Mouse (Mus musculus) hindbrain, embryonic 11.5 days (tissue): ENCODE data around the gene Helq. TPM values are rescaled to one million over a fixed set of nuclear protein-coding genes. Genes with fewer than 3 reads are reported as not detected.
A peak's percentile ranks its signal among the peaks of the same experiment; 100 is the strongest.

Experiments used
- ATAC-seq: fragments of 200-750 bp; cut with Nextera tagmentation; 2 replicates; pipeline ENCODE4 v1.8.0; 2017; ENCODE audit warnings: mild to moderate bottlenecking, moderate TSS enrichment, moderate library complexity; ENCODE audit not compliant: low FRiP score
- DNase-seq: peaks from one replicate; pipeline ENCODE4 v3.0.0-alpha.2; 2015; ENCODE audit warnings: low spot score
- H3K27ac ChIP-seq: fragments of 300-500 bp; sonication (generic); 2 replicates; pipeline ENCODE4 v1.5.1; 2014; ENCODE audit warnings: mild to moderate bottlenecking, low read depth, low read length
- H3K27me3 ChIP-seq: fragments of 300-500 bp; sonication (generic); 2 replicates; pipeline ENCODE4 v1.6.1; 2014; ENCODE audit warnings: mild to moderate bottlenecking, low read length, moderate library complexity, mixed read lengths; ENCODE audit not compliant: control insufficient read depth, insufficient read depth
- H3K36me3 ChIP-seq: fragments of 300-500 bp; sonication (generic); 2 replicates; pipeline ENCODE4 v1.6.1; 2014; ENCODE audit warnings: mild to moderate bottlenecking, low read length, moderate library complexity, mixed read lengths; ENCODE audit not compliant: control insufficient read depth, insufficient read depth
- H3K4me1 ChIP-seq: fragments of 300-500 bp; sonication (generic); replicated peaks from 2 replicates; pipeline ENCODE4 v1.6.1; 2014; ENCODE audit warnings: low read length, mixed read lengths; ENCODE audit not compliant: control insufficient read depth, insufficient read depth
- H3K4me2 ChIP-seq: fragments of 300-500 bp; sonication (generic); replicated peaks from 2 replicates; pipeline ENCODE4 v1.6.1; 2014; ENCODE audit warnings: mild to moderate bottlenecking, low read depth, low read length
- H3K4me3 ChIP-seq: fragments of 300-500 bp; sonication (generic); 2 replicates; pipeline ENCODE4 v1.5.1; 2014; ENCODE audit warnings: low read depth, low read length
- H3K9ac ChIP-seq: fragments of 300-500 bp; sonication (generic); 2 replicates; pipeline ENCODE4 v1.6.1; 2014; ENCODE audit warnings: low read depth, low read length
- H3K9me3 ChIP-seq: fragments of 300-500 bp; sonication (generic); 2 replicates; pipeline ENCODE4 v1.6.1; 2016; ENCODE audit warnings: low read length; ENCODE audit not compliant: control insufficient read depth
- WGBS: fragments of 180-500 bp; shearing (Covaris S2); extraction: QIAGEN DNeasy Blood & Tissue Kit; methylation state at CpG from one replicate; pipeline ENCODE4 v1.1.7; 2014; 5-methylcytosine and 5-hydroxymethylcytosine counted together
- polyA plus RNA-seq: library from polyadenylated mRNA; unstranded; fragments of >200 nt; fragmentation: Nextera tagmentation; extraction: Ambion mirVana; gene quantifications from 2 replicates; pipeline ENCODE4 v1.2.1, GENCODE M21; 2014

Gene Helq
- polyA plus RNA-seq, 1 experiment from 2014 or later: 24.8 TPM

- Histone ChIP-seq H3K4me3 (no peak overlapping the region), H3K4me2 (no peak overlapping the region), H3K9ac (no peak overlapping the region), H3K36me3 (peaks cover 4% of the 10 kb centered on the region; the same call in 1 of the 2 replicates), H3K9me3 (no peaks in the 10 kb centered on the region), H3K4me1 (no peaks in the 10 kb centered on the region), H3K27me3 (no peaks in the 10 kb centered on the region), H3K27ac (no peak overlapping the region)
- WGBS: 98% methylated on average over 4 of the region's 4 CpGs
- DNase-seq (no peak), ATAC-seq (no peak)
Measured at GRCm38 (mm10) chr5:100771575-100771974, 26.8 kb downstream of the Helq start.

GRCm38 (mm10) chr5:100766026-100766425, 32.4 kb downstream of the Helq start:
- no peaks in the 10 kb centered on the region for H3K4me1 ChIP-seq
- DNase-seq (no peak), ATAC-seq (no peak)
- 96% methylated on average over 7 of the region's 7 CpGs for WGBS
- H3K4me2 ChIP-seq: no peak overlapping the region
- peaks cover 6% of the 10 kb centered on the region for H3K36me3 ChIP-seq
- H3K9ac ChIP-seq: no peak overlapping the region
- no peak overlapping the region for H3K4me3 ChIP-seq
- no peaks in the 10 kb centered on the region for H3K9me3 ChIP-seq
- no peaks in the 10 kb centered on the region for H3K27me3 ChIP-seq
- H3K27ac ChIP-seq: no peak overlapping the region

- H3K27ac ChIP-seq: no peak overlapping the region
- H3K4me1 ChIP-seq: no peaks in the 10 kb centered on the region
- no peaks in the 10 kb centered on the region for H3K9me3 ChIP-seq
- no peaks in the 10 kb centered on the region for H3K27me3 ChIP-seq
- H3K36me3 ChIP-seq: peaks cover 2% of the 10 kb centered on the region; the same call in 1 of the 2 replicates
- H3K9ac ChIP-seq: no peak overlapping the region
- ATAC-seq: no peak
- DNase-seq: no peak
- no peak overlapping the region for H3K4me2 ChIP-seq
- 94% methylated on average over 7 of the region's 7 CpGs for WGBS
- no peak overlapping the region for H3K4me3 ChIP-seq
Measured at GRCm38 (mm10) chr5:100761736-100762135, 36.7 kb downstream of the Helq start.

GRCm38 (mm10) chr5:100760049-100760663, 38.2 kb downstream of the Helq start:
- DNase-seq (no peak), ATAC-seq (no peak)
- Histone ChIP-seq H3K27ac (no peak overlapping the region), H3K4me2 (no peak overlapping the region), H3K9ac (no peak overlapping the region), H3K4me3 (no peak overlapping the region), H3K9me3 (no peaks in the 10 kb centered on the region), H3K4me1 (no peaks in the 10 kb centered on the region), H3K36me3 (peaks cover 2% of the 10 kb centered on the region; the same call in 1 of the 2 replicates), H3K27me3 (no peaks in the 10 kb centered on the region)
- WGBS: 85% methylated on average over 10 of the region's 10 CpGs

- DNase-seq (no peak), ATAC-seq (no peak)
- H3K27me3 ChIP-seq: no peaks in the 10 kb centered on the region
- no peak overlapping the region for H3K27ac ChIP-seq
- no peak overlapping the region for H3K4me3 ChIP-seq
- no peak overlapping the region for H3K9ac ChIP-seq
- no peaks in the 10 kb centered on the region; the same call in 1 of the 2 replicates for H3K36me3 ChIP-seq
- no peaks in the 10 kb centered on the region for H3K4me1 ChIP-seq
- H3K4me2 ChIP-seq: no peak overlapping the region
- no peaks in the 10 kb centered on the region for H3K9me3 ChIP-seq
- WGBS: 94% methylated on average over 5 of the region's 5 CpGs
Measured at GRCm38 (mm10) chr5:100758121-100758520, 40.3 kb downstream of the Helq start.

GRCm38 (mm10) chr5:100753407-100753806, 45.0 kb downstream of the Helq start:
- no peak overlapping the region for H3K4me2 ChIP-seq
- 36% methylated on average over 7 of the region's 7 CpGs for WGBS
- H3K27me3 ChIP-seq: no peaks in the 10 kb centered on the region
- no peak overlapping the region for H3K4me3 ChIP-seq
- peak; percentile 50 for DNase-seq
- H3K36me3 ChIP-seq: no peaks in the 10 kb centered on the region
- peak; percentile 63 for ATAC-seq
- no peak overlapping the region for H3K9ac ChIP-seq
- no peaks in the 10 kb centered on the region for H3K4me1 ChIP-seq
- H3K27ac ChIP-seq: 0 out of 2 replicates have a peak overlapping the region, but pooled peaks have one; percentile 24
- no peaks in the 10 kb centered on the region for H3K9me3 ChIP-seq

GRCm38 (mm10) chr5:100751655-100752054, 46.7 kb downstream of the Helq start:
- Histone ChIP-seq H3K36me3 (no peaks in the 10 kb centered on the region), H3K27ac (0 out of 2 replicates have a peak overlapping the region, but pooled peaks have one; percentile 44), H3K4me1 (no peaks in the 10 kb centered on the region), H3K9me3 (no peaks in the 10 kb centered on the region), H3K9ac (no peak overlapping the region), H3K4me2 (no peak overlapping the region), H3K27me3 (no peaks in the 10 kb centered on the region), H3K4me3 (no peak overlapping the region)
- 54% methylated on average over 4 of the region's 4 CpGs for WGBS
- peak; percentile 15 for DNase-seq
- peak; percentile 43; the same call in 1 of the 2 replicates for ATAC-seq

- H3K4me2 ChIP-seq: no peak overlapping the region
- H3K9me3 ChIP-seq: no peaks in the 10 kb centered on the region
- DNase-seq (no peak), ATAC-seq (no peak)
- no peaks in the 10 kb centered on the region for H3K27me3 ChIP-seq
- no peak overlapping the region for H3K4me3 ChIP-seq
- no peak overlapping the region for H3K9ac ChIP-seq
- 85% methylated on average over 10 of the region's 10 CpGs for WGBS
- no peaks in the 10 kb centered on the region for H3K36me3 ChIP-seq
- H3K27ac ChIP-seq: 0 out of 2 replicates have a peak overlapping the region, but pooled peaks have one; percentile 44
- no peaks in the 10 kb centered on the region for H3K4me1 ChIP-seq
Measured at GRCm38 (mm10) chr5:100750617-100751255, 47.7 kb downstream of the Helq start.

- no peaks in the 10 kb centered on the region for H3K36me3 ChIP-seq
- no peaks in the 10 kb centered on the region; the same call in 1 of the 2 replicates for H3K9me3 ChIP-seq
- DNase-seq: no peak
- H3K9ac ChIP-seq: no peak overlapping the region
- H3K4me1 ChIP-seq: no peaks in the 10 kb centered on the region
- no peaks in the 10 kb centered on the region for H3K27me3 ChIP-seq
- ATAC-seq: no peak
- WGBS: 90% methylated on average over 8 of the region's 8 CpGs
- no peak overlapping the region for H3K4me2 ChIP-seq
- no peak overlapping the region for H3K27ac ChIP-seq
- no peak overlapping the region for H3K4me3 ChIP-seq
Measured at GRCm38 (mm10) chr5:100738802-100739201, 59.6 kb downstream of the Helq start.
